In the genomic region with DNA sequence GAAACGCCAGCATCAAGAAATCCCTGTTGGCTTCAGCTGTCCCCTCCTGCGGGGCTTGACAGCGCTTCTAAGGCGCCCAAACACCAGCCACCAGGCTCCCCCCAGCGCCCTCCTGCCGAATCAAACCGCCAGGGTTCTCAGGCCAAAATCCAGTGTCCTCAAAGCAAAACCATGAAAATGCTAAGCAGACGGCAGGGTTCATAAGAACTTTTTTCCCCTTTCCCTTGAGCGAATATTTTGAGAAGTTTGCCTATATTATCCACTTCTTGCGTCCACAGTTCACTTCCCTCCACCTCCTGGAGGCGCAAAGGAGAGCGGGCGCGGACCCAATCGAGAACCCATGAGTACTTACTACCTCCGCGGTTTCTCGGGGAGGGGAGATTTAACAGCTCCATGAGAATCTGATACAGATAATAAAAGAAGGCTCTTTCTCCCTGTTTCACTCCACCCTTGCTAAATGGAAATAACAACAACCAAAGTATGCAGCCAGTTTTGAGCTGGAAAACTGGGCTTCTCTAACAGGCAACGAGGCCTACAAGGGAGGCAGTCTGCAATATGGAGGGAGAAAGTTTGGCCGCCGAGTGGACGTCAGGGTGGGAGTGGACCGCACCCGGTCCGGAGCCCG, we compare ENCODE assay signal across 7 mouse cellular contexts. TPM values are rescaled to one million over a fixed set of nuclear protein-coding genes. Genes with fewer than 3 reads are reported as not detected.
DNase-seq lines count a peak whose midpoint lies in the region; ATAC-seq lines count a peak whose summit lies in the region.

No protein-coding gene starts in this region.

- no peaks in the 10 kb centered on the region for H3K27me3 ChIP-seq in hindbrain, embryonic 15.5 days
- no peaks in the 10 kb centered on the region for H3K27me3 ChIP-seq in limb, embryonic 10.5 days (ENCODE audit: low read depth, poor library complexity, severe bottlenecking)

- peak overlapping the region; percentile 74 for H3K9ac ChIP-seq in hindbrain, embryonic 15.5 days

- peaks cover 8% of the 10 kb centered on the region for H3K4me1 ChIP-seq in brown adipose tissue, adult 24 weeks (ENCODE audit: control insufficient read depth, insufficient read depth, insufficient read length, low read length)
- H3K4me1 ChIP-seq in hindbrain, embryonic 15.5 days (replicated peaks): peaks cover 30% of the 10 kb centered on the region
- H3K4me1 ChIP-seq in limb, embryonic 10.5 days: peaks cover 18% of the 10 kb centered on the region

- peak overlapping the region; percentile 99 for H3K4me3 ChIP-seq in brown adipose tissue, adult 24 weeks (ENCODE audit: insufficient read depth, low read depth, low read length)
- peak overlapping the region; percentile 94 for H3K4me3 ChIP-seq in hindbrain, embryonic 15.5 days
- peak overlapping the region; percentile 88 for H3K4me3 ChIP-seq in limb, embryonic 10.5 days

- WGBS in hindbrain, embryonic 15.5 days: under 1% methylated on average over 26 of the region's 26 CpGs
- WGBS in limb, embryonic 10.5 days: under 1% methylated on average over 26 of the region's 26 CpGs

- ATAC-seq in hindbrain, embryonic 15.5 days (ENCODE audit: low FRiP score, low read depth): no peak
- ATAC-seq in megakaryocyte-erythroid progenitor cell, adult 5-6 weeks (replicated peaks; ENCODE audit: low FRiP score, low TSS enrichment, poor library complexity, severe bottlenecking): peak; percentile 58; the same call in 1 of the 2 replicates

- peak overlapping the region; percentile 68 for H3K4me2 ChIP-seq in hindbrain, embryonic 15.5 days

- H3K27ac ChIP-seq in brown adipose tissue, adult 24 weeks (replicated peaks; ENCODE audit: low read depth, low read length): peak overlapping the region; percentile 90
- peak overlapping the region; percentile 88 for H3K27ac ChIP-seq in hindbrain, embryonic 15.5 days (replicated peaks)
- peak overlapping the region; percentile 96 for H3K27ac ChIP-seq in limb, embryonic 10.5 days

- no peaks in the 10 kb centered on the region for H3K36me3 ChIP-seq in hindbrain, embryonic 15.5 days
- no peaks in the 10 kb centered on the region for H3K36me3 ChIP-seq in limb, embryonic 10.5 days

- H3K9me3 ChIP-seq in hindbrain, embryonic 15.5 days: no peaks in the 10 kb centered on the region
- no peaks in the 10 kb centered on the region for H3K9me3 ChIP-seq in limb, embryonic 10.5 days (replicated peaks)

- DNase-seq in ZHBTc4 (ENCODE audit: low read depth, low spot score): peak; percentile 63
- DNase-seq in gastrocnemius, adult 8-10 months (ENCODE audit: low spot score in 2 of 2): peak; percentile 33 to 62
- peak; percentile 74 for DNase-seq in limb, embryonic 10.5 days (ENCODE audit: low spot score)
- peak; percentile 56 for DNase-seq in skeletal muscle tissue, adult 2 months (ENCODE audit: low read depth, low spot score)

RNA-seq across cellular contexts. Expression of gene Gab1, which starts 1.4 kb away (rescaled TPM):
- 6.1 and 8.2 TPM in 2 replicates for polyA plus RNA-seq in brown adipose tissue, adult 24 weeks (2012; ENCODE audit: insufficient read depth, insufficient read length, missing spikeins)
- total RNA-seq in gastrocnemius, adult 8-10 months (2022): 10 to 100 TPM in 3 of 4 experiments, 1 to 10 TPM in 1; 9.0 to 12.8 (median 11.5) TPM
- polyA plus RNA-seq in hindbrain, embryonic 15.5 days (2015; fragmentation: Nextera tagmentation; extraction: Ambion mirVana): 10.9 and 14.0 TPM in 2 replicates
- polyA plus RNA-seq in limb, embryonic 10.5 days (2016; fragmentation: Nextera tagmentation; extraction: Ambion mirVana): 10.6 and 14.2 TPM in 2 replicates
- total RNA-seq in megakaryocyte-erythroid progenitor cell, adult 5-6 weeks (2014; fragmentation: Nextera tagmentation): 16.9 and 22.1 TPM in 2 replicates
- total RNA-seq in megakaryocyte-erythroid progenitor cell, adult 5-6 weeks (2017): 4.1 and 7.9 TPM in 2 replicates
